Mouse (Mus musculus) midbrain, embryonic 11.5 days (tissue): ENCODE measurements at regions not wholly inside any gene's neighbourhood (a gene's known extent, or its start where the extent isn't known, plus 50 kb on each side); places are given as distances from the start of the nearest gene placed in this dataset.
A peak's percentile ranks its signal among the peaks of the same experiment; 100 is the strongest.

Experiments
- ATAC-seq: fragments of 200-750 bp; cut with Nextera tagmentation; 2 replicates; pipeline ENCODE4 v1.8.0; 2017; ENCODE audit warnings: moderate TSS enrichment, moderate library complexity; ENCODE audit not compliant: low FRiP score
- DNase-seq: peaks from one replicate; pipeline ENCODE4 v3.0.0; 2015; ENCODE audit warnings: low spot score; ENCODE audit errors: missing footprints
- H3K27ac ChIP-seq: fragments of 300-500 bp; sonication (generic); 2 replicates; pipeline ENCODE4 v1.5.1; 2014; ENCODE audit warnings: low read depth, low read length
- H3K27me3 ChIP-seq: fragments of 300-500 bp; sonication (generic); 2 replicates; pipeline ENCODE4 v1.6.1; 2014; ENCODE audit warnings: mild to moderate bottlenecking, low read length, moderate library complexity, mixed read lengths; ENCODE audit not compliant: control insufficient read depth, insufficient read depth
- H3K36me3 ChIP-seq: fragments of 300-500 bp; sonication (generic); 2 replicates; pipeline ENCODE4 v1.6.1; 2014; ENCODE audit warnings: mild to moderate bottlenecking, low read length, moderate library complexity, mixed read lengths; ENCODE audit not compliant: control insufficient read depth, insufficient read depth
- H3K4me1 ChIP-seq: fragments of 300-500 bp; sonication (generic); 2 replicates; pipeline ENCODE4 v1.6.1; 2014; ENCODE audit warnings: low read length; ENCODE audit not compliant: control insufficient read depth, insufficient read depth
- H3K4me2 ChIP-seq: fragments of 300-500 bp; sonication (generic); 2 replicates; pipeline ENCODE4 v1.6.1; 2014; ENCODE audit warnings: mild to moderate bottlenecking, moderate library complexity
- H3K4me3 ChIP-seq: fragments of 300-500 bp; sonication (generic); 2 replicates; pipeline ENCODE4 v1.5.1; 2014; ENCODE audit warnings: low read depth, low read length
- H3K9ac ChIP-seq: fragments of 300-500 bp; sonication (generic); 2 replicates; pipeline ENCODE4 v1.6.1; 2014; ENCODE audit warnings: low read length
- H3K9me3 ChIP-seq: fragments of 300-500 bp; sonication (generic); 2 replicates; pipeline ENCODE4 v1.6.1; 2016; ENCODE audit warnings: low read length; ENCODE audit not compliant: control insufficient read depth
- WGBS: fragments of 180-500 bp; shearing (Covaris S2); extraction: QIAGEN DNeasy Blood & Tissue Kit; methylation state at CpG from one replicate; pipeline ENCODE4 v1.1.7; 2014; 5-methylcytosine and 5-hydroxymethylcytosine counted together

DNA sequence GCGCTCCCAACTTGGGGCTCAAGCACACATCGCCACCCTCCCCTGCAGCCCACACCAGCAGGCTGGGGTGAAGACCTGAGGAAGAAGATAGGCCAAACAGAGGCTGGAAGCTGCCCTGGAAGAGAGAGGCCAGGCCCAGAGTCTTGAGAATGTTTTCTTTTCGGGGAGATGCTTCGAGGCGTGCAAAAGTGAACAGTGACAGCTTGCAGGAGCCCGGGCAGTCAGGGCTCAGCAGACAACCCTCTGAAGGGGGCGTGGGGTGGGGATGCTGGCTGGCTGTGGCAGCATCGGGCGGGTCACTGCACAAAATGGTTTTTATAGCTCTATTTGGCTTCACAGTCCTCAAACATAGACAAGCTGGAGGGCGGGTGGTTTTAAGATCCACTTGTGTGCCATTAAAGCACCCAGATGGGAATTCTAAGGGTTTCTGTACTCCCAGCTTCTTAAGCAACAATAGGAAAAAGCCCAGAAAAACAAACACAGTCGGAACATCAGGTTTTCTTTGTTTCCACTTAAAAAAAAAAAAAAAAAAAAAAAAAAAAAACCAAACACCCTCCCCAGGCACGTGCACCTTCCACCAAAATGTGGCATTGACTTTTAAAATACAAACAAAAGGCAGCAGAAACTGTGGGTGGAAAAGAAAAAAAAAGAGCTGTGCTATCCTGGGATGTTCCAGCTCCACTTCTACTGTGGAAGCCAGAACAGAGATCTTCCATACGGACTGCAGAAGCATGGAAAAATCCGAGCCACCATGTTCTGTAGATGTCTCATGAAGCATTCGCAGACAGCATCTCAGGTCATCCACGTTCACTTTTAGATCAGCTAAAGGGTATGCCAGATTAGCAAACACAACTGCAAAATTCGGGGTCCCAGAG lies 123.5 kb downstream of the Ly86 start:
- no peaks in the 10 kb centered on the region for H3K4me1 ChIP-seq
- H3K9me3 ChIP-seq, result no peaks in the 10 kb centered on the region
- no peaks in the 10 kb centered on the region; the same call in none of the 2 replicates for H3K27me3 ChIP-seq
- DNase-seq (no peak), ATAC-seq (no peak)
- H3K4me2 ChIP-seq, result 0 out of 2 replicates have a peak overlapping the region, but pooled peaks have one; percentile 1
- H3K4me3 ChIP-seq, result no peak overlapping the region
- no peak overlapping the region for H3K27ac ChIP-seq
- 55% methylated on average over 17 of the region's 17 CpGs for WGBS
- H3K36me3 ChIP-seq, result no peaks in the 10 kb centered on the region
- H3K9ac ChIP-seq, result no peak overlapping the region

- H3K27me3 ChIP-seq, result no peaks in the 10 kb centered on the region; the same call in none of the 2 replicates
- no peak overlapping the region for H3K4me2 ChIP-seq
- H3K4me1 ChIP-seq, result no peaks in the 10 kb centered on the region
- H3K9ac ChIP-seq, result no peak overlapping the region
- ATAC-seq, result no peak
- H3K27ac ChIP-seq, result no peak overlapping the region
- H3K4me3 ChIP-seq, result no peak overlapping the region
- no peak for DNase-seq
- 71% methylated on average over 11 of the region's 11 CpGs for WGBS
- H3K36me3 ChIP-seq, result no peaks in the 10 kb centered on the region
- no peaks in the 10 kb centered on the region for H3K9me3 ChIP-seq
Observed at GRCm38 (mm10) chr13:37470230-37470907, 125.4 kb downstream of the Ly86 start.

DNA sequence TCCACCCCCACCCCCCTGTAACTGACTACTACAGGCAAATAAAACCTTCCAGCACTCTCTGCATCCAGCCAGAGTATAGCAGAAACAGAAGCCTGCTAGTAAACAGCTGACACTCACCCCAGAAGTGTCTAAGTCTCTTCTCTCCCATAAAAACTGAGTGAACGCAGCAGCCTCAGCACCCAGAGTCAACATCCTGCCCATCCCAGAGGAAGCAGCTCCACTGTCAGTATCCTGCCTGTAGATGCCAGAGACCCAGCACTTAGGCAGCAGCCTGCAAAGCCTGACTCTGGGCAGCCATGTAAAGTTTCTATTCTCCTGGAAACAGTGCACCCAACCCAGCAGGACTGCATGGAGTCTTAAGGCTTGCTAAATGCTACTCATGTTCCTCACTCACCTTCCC lies 128.4 kb downstream of the Ly86 start:
- Histone ChIP-seq H3K4me2 (no peak overlapping the region), H3K4me1 (peaks cover 7% of the 10 kb centered on the region; the same call in 1 of the 2 replicates), H3K9ac (no peak overlapping the region), H3K9me3 (no peaks in the 10 kb centered on the region), H3K4me3 (no peak overlapping the region), H3K36me3 (no peaks in the 10 kb centered on the region), H3K27me3 (no peaks in the 10 kb centered on the region; the same call in 1 of the 2 replicates), H3K27ac (no peak overlapping the region)
- 68% methylated on average over 1 of the region's 1 CpGs for WGBS
- ATAC-seq (no peak), DNase-seq (peak; percentile 53)

GRCm38 (mm10) chr13:37475804-37476203 lies 130.8 kb downstream of the Ly86 start:
- no peak overlapping the region for H3K9ac ChIP-seq
- no peaks in the 10 kb centered on the region; the same call in 1 of the 2 replicates for H3K27me3 ChIP-seq
- no peak overlapping the region for H3K4me2 ChIP-seq
- no peaks in the 10 kb centered on the region for H3K36me3 ChIP-seq
- ATAC-seq (no peak), DNase-seq (no peak)
- H3K4me1 ChIP-seq, result peaks cover 7% of the 10 kb centered on the region; the same call in 1 of the 2 replicates
- WGBS, result 87% methylated on average over 3 of the region's 3 CpGs
- H3K27ac ChIP-seq, result no peak overlapping the region
- H3K4me3 ChIP-seq, result no peak overlapping the region
- no peaks in the 10 kb centered on the region for H3K9me3 ChIP-seq

DNA sequence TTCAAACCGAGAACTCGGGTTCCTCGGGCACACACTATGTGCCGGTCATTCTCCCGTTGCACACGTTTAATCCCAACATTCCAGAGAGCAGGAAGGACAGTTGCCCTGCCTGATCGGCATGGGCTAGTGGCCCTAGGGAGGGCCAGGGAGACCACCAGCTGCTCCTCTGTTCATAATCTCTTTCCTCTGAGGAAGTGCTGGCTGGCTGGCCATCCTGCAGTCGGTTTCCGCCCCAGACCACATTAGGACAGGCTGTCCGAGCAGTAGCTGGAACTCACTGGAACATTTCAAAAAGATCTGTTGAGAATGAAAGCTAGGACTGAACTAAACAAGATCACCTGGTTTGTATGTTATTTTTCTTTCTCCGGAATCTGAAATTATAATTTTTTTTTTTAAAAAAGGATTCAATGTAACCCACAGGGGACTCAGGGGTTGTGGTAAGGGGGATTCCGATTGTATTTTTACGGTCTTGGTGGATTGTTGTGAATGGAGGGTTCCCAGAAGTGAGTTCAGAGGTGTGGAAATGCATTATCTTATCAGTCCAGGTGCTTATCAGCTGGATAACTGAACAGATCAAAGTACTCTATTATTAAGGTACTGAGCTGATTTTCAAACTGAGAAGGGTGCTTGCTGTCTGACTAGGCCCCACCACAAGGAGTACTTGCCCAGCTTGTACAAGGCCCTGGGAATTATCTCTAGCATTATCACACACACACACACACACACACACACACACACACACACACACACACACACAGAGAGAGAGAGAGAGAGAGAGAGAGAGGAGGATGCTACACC lies 131.4 kb downstream of the Ly86 start:
- no peaks in the 10 kb centered on the region for H3K9me3 ChIP-seq
- H3K9ac ChIP-seq, result no peak overlapping the region
- H3K4me2 ChIP-seq, result no peak overlapping the region
- H3K27ac ChIP-seq, result no peak overlapping the region
- no peaks in the 10 kb centered on the region for H3K36me3 ChIP-seq
- WGBS, result 50% methylated on average over 13 of the region's 13 CpGs
- no peaks in the 10 kb centered on the region; the same call in 1 of the 2 replicates for H3K27me3 ChIP-seq
- DNase-seq (no peak), ATAC-seq (no peak)
- H3K4me3 ChIP-seq, result no peak overlapping the region
- H3K4me1 ChIP-seq, result peaks cover 7% of the 10 kb centered on the region; the same call in 1 of the 2 replicates

- H3K36me3 ChIP-seq, result no peaks in the 10 kb centered on the region
- H3K4me1 ChIP-seq, result peaks cover 7% of the 10 kb centered on the region; the same call in 1 of the 2 replicates
- ATAC-seq (no peak), DNase-seq (no peak)
- no peak overlapping the region for H3K9ac ChIP-seq
- no peaks in the 10 kb centered on the region for H3K9me3 ChIP-seq
- WGBS, result 20% methylated on average over 6 of the region's 6 CpGs
- H3K27ac ChIP-seq, result no peak overlapping the region
- H3K27me3 ChIP-seq, result no peaks in the 10 kb centered on the region; the same call in 1 of the 2 replicates
- H3K4me3 ChIP-seq, result no peak overlapping the region
- peak overlapping the region; percentile 21 for H3K4me2 ChIP-seq
Observed at GRCm38 (mm10) chr13:37477342-37477741, 132.3 kb downstream of the Ly86 start.

DNA sequence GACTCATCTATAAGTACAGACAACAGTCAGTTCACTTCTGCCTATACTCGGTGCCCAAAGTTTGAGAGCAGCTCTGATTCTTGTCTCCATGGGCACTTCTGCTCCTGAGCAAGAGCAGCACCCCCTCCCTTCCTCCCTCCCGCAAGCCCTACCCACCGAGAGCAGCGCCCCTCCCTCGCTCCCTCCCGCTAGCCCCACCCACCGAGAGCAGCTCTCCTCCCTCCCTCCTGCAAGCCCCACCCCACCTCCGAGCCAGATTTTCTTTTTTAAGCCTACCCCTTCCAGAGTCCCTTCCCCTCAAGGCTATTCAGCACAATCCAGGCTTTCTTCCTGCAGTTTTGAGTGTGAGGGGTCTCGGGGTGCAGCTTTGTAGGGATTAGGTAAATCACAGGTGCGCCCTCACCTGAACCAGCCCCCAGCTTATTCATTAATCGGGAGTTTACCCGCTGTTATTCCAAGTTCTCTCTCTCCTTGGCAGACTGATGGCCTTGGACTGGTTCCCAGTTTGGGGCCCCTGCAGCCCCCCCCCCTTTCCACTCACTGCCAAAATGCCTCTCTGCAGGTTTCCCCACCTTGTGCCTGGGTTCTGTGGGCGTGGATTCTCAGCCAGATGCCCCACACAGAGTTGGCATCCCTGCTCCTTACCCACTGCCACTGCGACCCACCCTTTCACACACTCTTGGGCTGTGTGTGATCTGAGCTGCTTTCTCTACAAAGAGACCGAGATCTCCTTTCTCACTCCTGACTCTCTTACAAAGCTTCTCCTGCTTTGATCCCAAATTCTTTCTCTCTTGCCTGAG lies 132.9 kb downstream of the Ly86 start:
- under 1% methylated on average over 13 of the region's 15 CpGs for WGBS
- Histone ChIP-seq H3K9me3 (no peaks in the 10 kb centered on the region), H3K36me3 (no peaks in the 10 kb centered on the region), H3K27me3 (no peaks in the 10 kb centered on the region; the same call in 1 of the 2 replicates), H3K27ac (no peak overlapping the region), H3K9ac (no peak overlapping the region), H3K4me3 (no peak overlapping the region), H3K4me2 (peak overlapping the region; percentile 21), H3K4me1 (peaks cover 8% of the 10 kb centered on the region; the same call in 1 of the 2 replicates)
- DNase-seq (peak; percentile 91), ATAC-seq (peak; percentile 66; the same call in 1 of the 2 replicates)

DNA sequence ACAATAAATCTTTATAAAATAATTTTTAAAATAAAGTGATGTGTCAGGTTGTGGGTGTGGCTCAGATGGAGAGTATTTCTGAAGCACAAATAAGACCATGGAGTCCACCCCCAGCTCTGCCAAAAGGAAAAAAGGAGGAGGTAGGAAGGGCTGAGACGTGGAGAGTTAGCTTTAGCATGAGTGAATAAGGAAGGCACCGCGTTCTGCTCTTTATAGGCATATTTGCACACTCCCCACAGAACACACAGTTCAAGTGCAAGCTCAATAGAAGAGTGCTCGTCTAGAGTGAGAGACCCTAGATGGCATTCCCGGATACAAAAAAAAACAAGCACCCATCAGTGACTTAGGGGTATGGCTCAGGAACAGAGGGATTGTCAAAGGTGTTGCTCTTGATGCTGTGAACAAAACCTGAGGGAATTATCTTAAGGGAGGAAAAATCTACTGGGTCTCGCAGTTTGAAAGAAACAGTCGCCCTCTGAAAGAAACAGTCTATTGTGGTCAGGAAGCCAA lies 134.2 kb downstream of the Ly86 start:
- Histone ChIP-seq H3K9ac (no peak overlapping the region), H3K4me2 (no peak overlapping the region), H3K27me3 (no peaks in the 10 kb centered on the region; the same call in 1 of the 2 replicates), H3K4me3 (no peak overlapping the region), H3K4me1 (peaks cover 13% of the 10 kb centered on the region), H3K36me3 (no peaks in the 10 kb centered on the region), H3K27ac (no peak overlapping the region), H3K9me3 (no peaks in the 10 kb centered on the region)
- ATAC-seq (no peak), DNase-seq (peak; percentile 73)
- 71% methylated on average over 7 of the region's 7 CpGs for WGBS
